Mouse (Mus musculus) intestine, embryonic 14.5 days (tissue): ENCODE measurements around the gene Nktr. TPM values are rescaled to one million over a fixed set of nuclear protein-coding genes. Genes with fewer than 3 reads are reported as not detected.

Experiments used
- ATAC-seq: fragments of 200-750 bp; cut with Nextera tagmentation; replicated peaks from 2 replicates; pipeline ENCODE4 v1.8.0; 2017; ENCODE audit warnings: low read depth, moderate number of reproducible peaks, moderate TSS enrichment, moderate library complexity; ENCODE audit not compliant: low FRiP score, low TSS enrichment
- DNase-seq: peaks from one replicate; pipeline ENCODE4 v3.0.0-alpha.2; 2018; ENCODE audit warnings: low spot score
- H3K27ac ChIP-seq: fragments of 300-500 bp; sonication (generic); 2 replicates; pipeline ENCODE4 v1.5.1; 2014; ENCODE audit warnings: low read depth, mild to moderate bottlenecking, control low read depth
- H3K27me3 ChIP-seq: fragments of 300-500 bp; sonication (generic); replicated peaks from 2 replicates; pipeline ENCODE4 v1.6.1; 2014; ENCODE audit warnings: low read length, control low read depth; ENCODE audit not compliant: control insufficient read depth, insufficient read depth
- H3K36me3 ChIP-seq: fragments of 300-500 bp; sonication (generic); 2 replicates; pipeline ENCODE4 v1.6.1; 2014; ENCODE audit warnings: low read length, control low read depth; ENCODE audit not compliant: control insufficient read depth, insufficient read depth
- H3K4me1 ChIP-seq: fragments of 300-500 bp; sonication (generic); replicated peaks from 2 replicates; pipeline ENCODE4 v1.6.1; 2014; ENCODE audit warnings: low read length, control low read depth, mixed read lengths; ENCODE audit not compliant: control insufficient read depth, insufficient read depth
- H3K4me2 ChIP-seq: fragments of 300-500 bp; sonication (generic); 2 replicates; pipeline ENCODE4 v1.6.1; 2014; ENCODE audit warnings: low read length
- H3K4me3 ChIP-seq: fragments of 300-500 bp; sonication (generic); 2 replicates; pipeline ENCODE4 v1.5.1; 2014; ENCODE audit warnings: low read depth, low read length, control low read depth, mixed read lengths
- H3K9ac ChIP-seq: fragments of 300-500 bp; sonication (generic); 2 replicates; pipeline ENCODE4 v1.6.1; 2014; ENCODE audit warnings: mild to moderate bottlenecking, low read length
- H3K9me3 ChIP-seq: fragments of 300-500 bp; sonication (generic); 2 replicates; pipeline ENCODE4 v1.6.1; 2016; ENCODE audit warnings: low read length, control low read depth; ENCODE audit not compliant: control insufficient read depth
- WGBS: fragments of 180-500 bp; shearing (Covaris S2); extraction: QIAGEN DNeasy Blood & Tissue Kit; methylation state at CpG from one replicate; pipeline ENCODE4 v1.1.7; 2014; 5-methylcytosine and 5-hydroxymethylcytosine counted together
- polyA plus RNA-seq: library from polyadenylated mRNA; unstranded; fragments of >200 nt; fragmentation: Nextera tagmentation; extraction: Ambion mirVana; gene quantifications from 2 replicates; pipeline ENCODE4 v1.2.1, GENCODE M21; 2014

Nktr gene
- polyA plus RNA-seq, 1 experiment from 2014 or later, result 71.7 TPM

DNA sequence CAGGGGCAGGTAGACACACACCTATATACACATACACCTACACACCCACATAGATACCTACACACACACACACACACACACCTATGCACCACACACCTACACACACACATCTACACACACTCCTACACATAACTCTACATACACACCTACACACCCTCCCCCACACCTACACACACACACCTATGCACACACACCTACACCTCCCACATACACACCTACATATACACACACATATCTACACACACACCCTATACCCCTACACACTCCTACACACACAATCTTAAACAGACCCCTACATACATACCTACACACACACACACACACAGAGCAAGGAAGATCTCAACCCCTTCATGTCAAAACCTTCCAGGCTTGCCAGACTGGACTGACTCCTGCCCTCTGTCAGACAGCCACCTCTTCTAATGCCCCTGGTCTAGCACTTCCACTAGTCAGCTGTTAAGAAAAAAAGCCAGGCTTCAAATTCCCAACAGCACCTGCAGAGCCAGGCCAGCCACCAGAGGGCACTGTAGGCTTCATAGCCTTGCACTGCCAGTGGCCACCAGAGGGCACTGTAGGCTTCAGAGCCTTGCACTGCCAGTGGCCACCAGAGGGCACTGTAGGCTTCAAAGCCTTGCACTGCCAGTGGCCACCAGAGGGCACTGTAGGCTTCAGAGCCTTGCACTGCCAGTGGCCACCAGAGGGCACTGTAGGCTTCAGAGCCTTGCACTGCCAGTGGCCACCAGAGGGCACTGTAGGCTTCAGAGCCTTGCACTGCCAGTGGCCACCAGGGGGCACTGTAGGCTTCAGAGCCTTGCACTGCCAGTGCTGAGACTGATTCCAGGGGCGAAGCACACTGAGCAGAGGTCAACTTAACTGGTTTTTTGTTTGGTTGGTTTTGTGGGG lies 21.6 kb upstream of the Nktr start:
- Histone ChIP-seq H3K4me1 (no peaks in the 10 kb centered on the region), H3K36me3 (peaks cover 11% of the 10 kb centered on the region), H3K9me3 (no peaks in the 10 kb centered on the region), H3K27me3 (no peaks in the 10 kb centered on the region), H3K4me2 (no peak overlapping the region), H3K9ac (no peak overlapping the region), H3K4me3 (no peak overlapping the region), H3K27ac (no peak overlapping the region)
- WGBS, result 88% methylated on average over 1 of the region's 1 CpGs
- DNase-seq (no peak), ATAC-seq (no peak)

GRCm38 (mm10) chr9:121704261-121704645 lies 14.7 kb upstream of the Nktr start:
- H3K4me2 ChIP-seq, result peak overlapping the region; percentile 77
- H3K36me3 ChIP-seq, result no peaks in the 10 kb centered on the region; the same call in 1 of the 2 replicates
- H3K27ac ChIP-seq, result no peak overlapping the region
- no peak for ATAC-seq
- H3K9ac ChIP-seq, result peak overlapping the region; percentile 64
- DNase-seq, result no peak
- no peaks in the 10 kb centered on the region for H3K9me3 ChIP-seq
- 31% methylated on average over 11 of the region's 11 CpGs for WGBS
- H3K27me3 ChIP-seq, result no peaks in the 10 kb centered on the region
- H3K4me1 ChIP-seq, result peaks cover 15% of the 10 kb centered on the region
- peak overlapping the region; percentile 70 for H3K4me3 ChIP-seq

GRCm38 (mm10) chr9:121704646-121705625 lies 14.0 kb upstream of the Nktr start, which contains the start of gene Sec22c:
Gene Sec22c, minus strand, starts transcription at chr9:121705490.
- ATAC-seq, result peak; percentile 98
- no peaks in the 10 kb centered on the region for H3K9me3 ChIP-seq
- peak within 1 kb of the TSS; percentile 64 for H3K9ac ChIP-seq
- peaks cover 18% of the 10 kb centered on the region for H3K4me1 ChIP-seq
- peak within 1 kb of the TSS; percentile 70 for H3K4me3 ChIP-seq
- peak within 1 kb of the TSS; percentile 55 for H3K27ac ChIP-seq
- H3K4me2 ChIP-seq, result peak within 1 kb of the TSS; percentile 77
- peak; percentile 92 for DNase-seq
- no peaks in the 10 kb centered on the region; the same call in 1 of the 2 replicates for H3K36me3 ChIP-seq
- under 1% methylated on average over 69 of the region's 69 CpGs for WGBS
- no peaks in the 10 kb centered on the region for H3K27me3 ChIP-seq

DNA sequence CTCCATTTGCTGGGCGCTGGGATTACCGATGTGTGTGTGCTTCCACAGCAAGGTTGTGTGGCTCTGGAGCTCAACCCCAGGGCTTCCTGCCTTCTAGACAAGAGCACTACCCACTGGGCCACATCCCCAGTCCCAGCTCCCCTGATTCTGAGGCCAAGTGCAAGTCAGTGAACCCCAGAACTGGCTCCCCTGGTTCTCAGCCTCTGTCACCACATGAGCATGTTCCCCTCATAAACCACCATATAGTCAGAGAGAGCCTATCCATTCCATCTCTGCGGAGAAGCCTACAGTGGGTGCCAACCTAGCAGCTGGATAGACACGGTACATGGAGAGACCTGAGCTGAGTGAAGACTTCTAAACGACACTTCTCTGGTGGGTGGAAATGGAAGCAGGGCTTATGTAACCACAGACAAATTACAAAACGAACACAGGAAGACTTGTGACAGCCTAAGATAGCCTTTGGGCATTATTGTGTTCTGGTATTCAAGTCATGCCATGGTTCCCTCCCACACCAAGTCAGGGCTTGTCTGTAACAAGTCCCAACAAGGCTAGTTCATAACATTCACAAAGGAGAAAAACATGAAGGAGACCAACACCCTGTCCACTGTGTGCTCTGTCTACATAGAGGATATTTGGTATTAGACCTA lies 12.8 kb upstream of the Nktr start:
- no peak overlapping the region for H3K4me3 ChIP-seq
- no peaks in the 10 kb centered on the region for H3K27me3 ChIP-seq
- DNase-seq, result no peak
- no peak for ATAC-seq
- H3K4me2 ChIP-seq, result no peak overlapping the region
- H3K36me3 ChIP-seq, result no peaks in the 10 kb centered on the region
- no peak overlapping the region for H3K27ac ChIP-seq
- 77% methylated on average over 6 of the region's 6 CpGs for WGBS
- no peak overlapping the region for H3K9ac ChIP-seq
- peaks cover 24% of the 10 kb centered on the region for H3K4me1 ChIP-seq
- H3K9me3 ChIP-seq, result no peaks in the 10 kb centered on the region

GRCm38 (mm10) chr9:121707801-121708200 lies 11.2 kb upstream of the Nktr start:
- Histone ChIP-seq H3K9me3 (no peaks in the 10 kb centered on the region), H3K27ac (no peak overlapping the region), H3K4me1 (peaks cover 29% of the 10 kb centered on the region), H3K27me3 (no peaks in the 10 kb centered on the region), H3K9ac (no peak overlapping the region), H3K36me3 (peaks cover 5% of the 10 kb centered on the region), H3K4me2 (no peak overlapping the region), H3K4me3 (no peak overlapping the region)
- WGBS, result 53% methylated on average over 6 of the region's 6 CpGs
- DNase-seq (no peak), ATAC-seq (no peak)

DNA sequence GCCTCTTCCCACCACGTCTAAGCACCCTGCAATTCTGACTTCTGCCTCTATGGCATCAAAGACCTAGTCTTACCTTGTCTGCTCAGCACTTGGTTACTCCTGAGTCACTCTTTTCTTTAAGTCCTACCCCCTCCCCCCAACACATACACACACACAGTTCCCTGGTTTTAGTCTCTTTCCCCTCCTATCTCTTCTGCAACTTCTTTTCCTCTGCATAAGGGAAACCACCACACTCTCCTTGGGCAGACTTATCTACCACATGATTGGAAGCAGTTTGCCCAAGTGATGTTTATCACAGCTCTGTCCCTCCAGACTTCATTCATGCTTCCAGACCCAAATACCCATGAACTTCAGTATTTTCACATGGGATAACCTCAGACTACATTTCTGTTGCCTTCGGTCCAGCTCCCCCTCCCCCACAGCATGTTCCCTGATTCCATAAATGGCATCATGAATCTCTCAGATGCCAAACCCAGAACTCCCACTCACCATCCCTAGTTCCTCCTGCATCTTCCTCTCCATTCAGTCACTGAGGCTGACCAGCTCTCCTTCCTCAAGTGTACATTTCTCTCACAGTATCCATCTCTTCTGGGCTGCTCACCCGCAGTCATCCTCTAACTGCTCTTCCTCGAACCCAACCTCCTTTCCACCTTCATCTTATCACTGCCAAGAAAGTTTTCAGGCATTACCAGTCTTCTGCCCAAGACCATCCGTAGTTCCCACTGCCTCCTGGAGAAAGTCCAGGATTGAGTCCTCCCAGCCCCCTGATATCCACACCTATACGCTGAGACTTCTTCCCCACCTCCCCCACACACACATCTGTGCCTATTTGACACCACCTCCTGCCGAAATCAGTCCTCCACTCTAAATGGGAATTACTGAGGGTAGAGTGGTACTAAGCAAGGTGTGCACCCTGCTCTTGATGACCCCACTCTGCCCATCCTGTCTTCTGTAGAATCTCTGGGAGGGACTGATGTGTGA lies 10.2 kb upstream of the Nktr start:
- WGBS, result 65% methylated on average over 7 of the region's 7 CpGs
- Histone ChIP-seq H3K9ac (no peak overlapping the region), H3K36me3 (peaks cover 14% of the 10 kb centered on the region), H3K4me1 (peaks cover 27% of the 10 kb centered on the region), H3K4me2 (no peak overlapping the region), H3K4me3 (no peak overlapping the region), H3K27me3 (no peaks in the 10 kb centered on the region), H3K9me3 (no peaks in the 10 kb centered on the region), H3K27ac (no peak overlapping the region)
- DNase-seq, result no peak
- ATAC-seq, result no peak

- Histone ChIP-seq H3K36me3 (peaks cover 14% of the 10 kb centered on the region), H3K9ac (peak within 1 kb of the TSS; percentile 94), H3K4me3 (peak within 1 kb of the TSS; percentile 97), H3K27ac (peak within 1 kb of the TSS; percentile 91), H3K9me3 (no peaks in the 10 kb centered on the region), H3K4me1 (peaks cover 21% of the 10 kb centered on the region), H3K4me2 (peak within 1 kb of the TSS; percentile 86), H3K27me3 (no peaks in the 10 kb centered on the region)
- 5% methylated on average over 37 of the region's 37 CpGs for WGBS
- DNase-seq (peak; percentile 99), ATAC-seq (peak; percentile 99)
Measured at GRCm38 (mm10) chr9:121709898-121710583, 8.9 kb upstream of the Nktr start, which contains the start of gene Ss18l2. Gene Ss18l2, plus strand, starts transcription at chr9:121710329.
